Mouse (Mus musculus): ENCODE results near the gene Mef2c.

GRCm38 (mm10) chr13:83652560-83652959 is 148.7 kb downstream of the Mef2c start:
- TF ChIP-seq CTCF (IDR thresholded peaks at IDR 0.05; ENCODE audit: insufficient read depth, low read length) (no peak), POLR2A (IDR thresholded peaks at IDR 0.05; ENCODE audit: borderline replicate concordance, extremely low read depth, low read depth, low read length) (no peak)
